Mouse (Mus musculus) lung, postnatal 0 days (tissue): ENCODE results near the gene Cyp4a14. TPM values are rescaled to one million over a fixed set of nuclear protein-coding genes. Genes with fewer than 3 reads are reported as not detected.
"Not testable (repeated sequence)": the region's sequence is repeated elsewhere in the genome, so short reads cannot be mapped to it uniquely, and the experiment has no call there.

ENCODE experiments used
- ATAC-seq: fragments of 200-750 bp; cut with Nextera tagmentation; 2 replicates; pipeline ENCODE4 v1.8.0; 2017; ENCODE audit warnings: moderate library complexity
- DNase-seq: peaks from one replicate; pipeline ENCODE4 v3.0.0-alpha.2; 2016; ENCODE audit warnings: low spot score
- H3K27ac ChIP-seq: fragments of 300-500 bp; sonication (generic); 2 replicates; pipeline ENCODE4 v1.5.1; 2014; ENCODE audit warnings: antibody characterized with exemption, mild to moderate bottlenecking, low read length, mixed read lengths
- H3K27me3 ChIP-seq: fragments of 300-500 bp; sonication (generic); replicated peaks from 2 replicates; pipeline ENCODE4 v1.6.1; 2014; ENCODE audit warnings: low read length, mixed read lengths; ENCODE audit not compliant: insufficient read depth
- H3K36me3 ChIP-seq: fragments of 300-500 bp; sonication (generic); 2 replicates; pipeline ENCODE4 v1.6.1; 2014; ENCODE audit warnings: low read length, mixed read lengths; ENCODE audit not compliant: insufficient read depth
- H3K4me1 ChIP-seq: fragments of 300-500 bp; sonication (generic); 2 replicates; pipeline ENCODE4 v1.6.1; 2014; ENCODE audit warnings: antibody characterized with exemption, low read depth, low read length, mixed read lengths; ENCODE audit not compliant: insufficient read depth
- H3K4me2 ChIP-seq: fragments of 300-500 bp; sonication (generic); replicated peaks from 2 replicates; pipeline ENCODE4 v1.6.1; 2014; ENCODE audit warnings: low read depth, mild to moderate bottlenecking, low read length, moderate library complexity, mixed read lengths
- H3K4me3 ChIP-seq: fragments of 300-500 bp; sonication (generic); 2 replicates; pipeline ENCODE4 v1.5.1; 2014; ENCODE audit warnings: low read depth, low read length
- H3K9ac ChIP-seq: fragments of 300-500 bp; sonication (generic); replicated peaks from 2 replicates; pipeline ENCODE4 v1.6.1; 2014; ENCODE audit warnings: low read depth, mild to moderate bottlenecking
- H3K9me3 ChIP-seq: fragments of 300-500 bp; sonication (generic); 2 replicates; pipeline ENCODE4 v1.6.1; 2016; ENCODE audit warnings: low read length, mixed read lengths
- CTCF ChIP-seq: IDR thresholded peaks from 2 replicates; pipeline ENCODE4 v1.5.1; 2016; ENCODE audit warnings: antibody characterized with exemption, mild to moderate bottlenecking
- EP300 ChIP-seq: IDR thresholded peaks from 2 replicates; pipeline ENCODE4 v1.6.1; 2016; ENCODE audit warnings: antibody characterized with exemption, mild to moderate bottlenecking, control low read depth
- WGBS: fragments of 180-500 bp; shearing (Covaris S2); extraction: QIAGEN DNeasy Blood & Tissue Kit; methylation state at CpG from one replicate; pipeline ENCODE4 v1.1.7; 2014; 5-methylcytosine and 5-hydroxymethylcytosine counted together
- polyA plus RNA-seq: library from polyadenylated mRNA; unstranded; fragments of >200 nt; fragmentation: Nextera tagmentation; extraction: Ambion mirVana; gene quantifications from 2 replicates; pipeline ENCODE4 v1.2.1, GENCODE M21; 2015

Gene Cyp4a14
- 0.06 and 0.07 TPM in 2 replicates for polyA plus RNA-seq

DNA sequence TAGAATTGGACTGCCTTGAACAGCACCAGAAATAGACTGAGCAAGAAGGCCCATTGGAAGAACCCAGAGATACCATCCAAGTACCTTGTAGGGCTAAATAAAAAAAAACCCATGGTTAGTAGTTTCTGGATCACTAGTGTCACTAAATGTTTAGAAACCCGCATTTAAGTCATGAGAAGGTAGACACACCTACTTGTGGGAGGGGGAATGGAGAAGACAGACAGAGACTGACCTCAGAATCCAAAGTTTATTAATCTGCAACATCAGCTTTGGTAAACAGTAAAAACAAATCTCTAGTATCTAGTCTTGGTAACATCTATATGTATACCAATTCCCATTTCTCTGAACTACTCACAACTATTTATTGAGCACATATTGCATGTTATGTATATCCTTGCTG, at the start of gene Cyp4a14:
TSS of gene Cyp4a14 (minus strand) at position 142 of the 400 bp plus-strand sequence.
- H3K4me1 ChIP-seq: no peaks in the 10 kb centered on the region
- H3K9me3 ChIP-seq: no peaks in the 10 kb centered on the region
- no peak within 1 kb of the TSS for H3K4me2 ChIP-seq
- ATAC-seq (no peak), DNase-seq (no peak)
- 68% methylated on average over 1 of the region's 1 CpGs for WGBS
- no peaks in the 10 kb centered on the region for H3K27me3 ChIP-seq
- no peak within 1 kb of the TSS for H3K4me3 ChIP-seq
- TF ChIP-seq CTCF: no peak
- H3K27ac ChIP-seq: no peak within 1 kb of the TSS
- H3K36me3 ChIP-seq: no peaks in the 10 kb centered on the region
- H3K9ac ChIP-seq: no peak within 1 kb of the TSS

DNA sequence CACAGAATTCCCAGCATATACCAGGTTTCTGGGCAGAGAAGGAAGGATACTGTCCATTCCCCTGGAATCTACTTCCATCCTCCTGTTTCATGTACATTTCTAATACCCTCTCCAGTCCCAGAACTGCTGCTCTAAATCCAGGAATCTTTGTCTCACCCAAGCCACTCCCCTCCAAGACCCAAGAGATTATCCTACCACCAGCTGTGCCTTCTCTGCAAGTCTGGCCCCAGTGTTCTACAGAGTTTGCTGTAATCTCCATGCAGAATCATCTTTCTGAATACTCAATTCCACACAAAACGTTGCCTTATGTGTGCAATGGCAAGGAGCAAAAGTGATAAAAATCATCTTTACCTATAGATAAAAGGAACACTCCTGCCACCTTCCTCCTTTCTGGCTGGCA, 49.2 kb upstream of the Cyp4a14 start:
- no peak overlapping the region for H3K27ac ChIP-seq
- H3K27me3 ChIP-seq: no peaks in the 10 kb centered on the region
- WGBS: 38% methylated on average over 1 of the region's 1 CpGs
- ATAC-seq: no peak
- no peak for DNase-seq
- H3K9me3 ChIP-seq: no peaks in the 10 kb centered on the region
- no peak overlapping the region for H3K9ac ChIP-seq
- H3K4me2 ChIP-seq: no peak overlapping the region
- TF ChIP-seq EP300 (no peak), CTCF (no peak)
- H3K36me3 ChIP-seq: no peaks in the 10 kb centered on the region
- no peak overlapping the region for H3K4me3 ChIP-seq
- no peaks in the 10 kb centered on the region for H3K4me1 ChIP-seq

GRCm38 (mm10) chr4:115521766-115522165, 25.8 kb upstream of the Cyp4a14 start:
- no peak for DNase-seq
- no peaks in the 10 kb centered on the region for H3K9me3 ChIP-seq
- no peaks in the 10 kb centered on the region for H3K4me1 ChIP-seq
- TF ChIP-seq EP300 (no peak), CTCF (no peak)
- H3K27ac ChIP-seq: no peak overlapping the region
- no peak overlapping the region for H3K9ac ChIP-seq
- no peak overlapping the region for H3K4me2 ChIP-seq
- H3K27me3 ChIP-seq: no peaks in the 10 kb centered on the region
- 74% methylated on average over 2 of the region's 2 CpGs for WGBS
- no peak for ATAC-seq
- H3K4me3 ChIP-seq: no peak overlapping the region
- H3K36me3 ChIP-seq: no peaks in the 10 kb centered on the region

GRCm38 (mm10) chr4:115519444-115519843, 23.5 kb upstream of the Cyp4a14 start:
- Histone ChIP-seq H3K9ac (no peak overlapping the region), H3K27me3 (no peaks in the 10 kb centered on the region), H3K9me3 (no peaks in the 10 kb centered on the region), H3K36me3 (no peaks in the 10 kb centered on the region), H3K4me1 (no peaks in the 10 kb centered on the region), H3K4me2 (no peak overlapping the region), H3K4me3 (no peak overlapping the region), H3K27ac (no peak overlapping the region)
- TF ChIP-seq EP300 (no peak), CTCF (no peak)
- WGBS: 56% methylated on average over 4 of the region's 4 CpGs
- DNase-seq: no peak
- ATAC-seq: no peak

GRCm38 (mm10) chr4:115518000-115518399, 22.1 kb upstream of the Cyp4a14 start, which contains the start of gene Cyp4a10:
TSS of gene Cyp4a10 (plus strand) at chr4:115518264.
- 81% methylated on average over 5 of the region's 5 CpGs for WGBS

GRCm38 (mm10) chr4:115513964-115514363, 18.0 kb upstream of the Cyp4a14 start:
- H3K9ac ChIP-seq, H3K36me3 ChIP-seq, DNase-seq, H3K4me2 ChIP-seq, H3K4me1 ChIP-seq, H3K4me3 ChIP-seq, H3K27me3 ChIP-seq, H3K27ac ChIP-seq, ATAC-seq, H3K9me3 ChIP-seq: not testable (repeated sequence)

More at GRCm38 (mm10) chr4:115518000-115518399, 22.1 kb upstream of the Cyp4a14 start, which contains the start of gene Cyp4a10:
- H3K36me3 ChIP-seq, ATAC-seq, H3K9me3 ChIP-seq, H3K4me1 ChIP-seq, H3K9ac ChIP-seq, H3K27ac ChIP-seq, H3K4me3 ChIP-seq, H3K27me3 ChIP-seq, DNase-seq, H3K4me2 ChIP-seq: not testable (repeated sequence)

- H3K27ac ChIP-seq: no peak overlapping the region
- ATAC-seq (no peak), DNase-seq (no peak)
- no peak overlapping the region for H3K4me2 ChIP-seq
- H3K36me3 ChIP-seq: no peaks in the 10 kb centered on the region
- no peaks in the 10 kb centered on the region for H3K27me3 ChIP-seq
- no peaks in the 10 kb centered on the region for H3K9me3 ChIP-seq
- no peaks in the 10 kb centered on the region for H3K4me1 ChIP-seq
- no peak overlapping the region for H3K9ac ChIP-seq
- WGBS: 69% methylated on average over 3 of the region's 3 CpGs
- H3K4me3 ChIP-seq: no peak overlapping the region
- TF ChIP-seq EP300 (no peak), CTCF (no peak)
Observed at GRCm38 (mm10) chr4:115497466-115497865, 1.5 kb upstream of the Cyp4a14 start.
